Mouse (Mus musculus) megakaryocyte, embryonic 14.5 days (primary cell): ENCODE measurements around the gene Ercc6.

Experiments
- FLI1 ChIP-seq: IDR thresholded peaks from 2 replicates; pipeline ENCODE4 v1.6.1; 2012; ENCODE audit warnings: low read length, inconsistent platforms, mixed read lengths
- GATA1 ChIP-seq: IDR thresholded peaks from 3 replicates; pipeline ENCODE4 v1.6.1; 2012; ENCODE audit warnings: mixed read lengths, low read length, inconsistent platforms, borderline replicate concordance

DNA sequence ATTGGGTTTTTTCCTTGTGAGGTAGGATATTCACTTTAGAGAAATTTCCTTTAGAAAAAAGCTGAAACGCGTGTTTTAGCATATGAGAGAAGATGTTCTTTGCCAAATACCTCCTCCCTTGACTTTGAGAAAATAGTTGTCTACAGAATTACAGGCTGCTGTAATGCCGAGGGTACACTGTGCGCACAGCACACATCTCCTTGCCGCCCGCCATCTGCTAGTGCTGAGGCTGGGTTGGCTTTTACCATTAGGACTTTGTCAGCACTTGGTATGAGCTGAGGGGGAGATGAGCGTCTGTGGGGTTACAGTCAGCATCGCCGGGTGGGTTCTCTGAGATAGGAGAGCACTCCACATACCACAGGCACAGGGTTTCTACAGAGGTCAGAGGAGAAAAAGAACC is 13.9 kb downstream of the Ercc6 start:
- TF ChIP-seq FLI1 (no peak), GATA1 (no peak)
